Mouse (Mus musculus): Measurements from ENCODE around the gene Gm17555.
"Not testable (repeated sequence)": the region's sequence is repeated elsewhere in the genome, so short reads cannot be mapped to it uniquely, and the experiment has no call there.

Gene Gm17555

DNA sequence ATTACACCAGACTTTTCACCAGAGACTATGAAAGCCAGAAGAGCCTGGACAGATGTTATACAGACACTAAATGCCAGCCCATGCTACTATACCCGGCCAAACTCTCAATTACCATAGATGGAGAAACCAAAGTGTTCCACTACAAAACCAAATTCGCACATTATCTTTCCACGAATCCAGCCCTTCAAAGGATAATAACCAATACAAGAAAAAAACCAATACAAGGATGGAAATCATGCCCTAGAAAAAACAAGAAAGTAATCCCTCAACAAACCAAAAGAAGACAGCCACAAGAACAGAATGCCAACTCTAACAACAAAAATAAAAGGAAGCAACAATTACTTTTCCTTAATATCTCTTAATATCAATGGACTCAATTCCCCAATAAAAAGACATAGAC is at the start of gene Gm17555:
TSS of gene Gm17555 (plus strand) at position 301 of the 400 bp plus-strand sequence.
- DNase-seq: not testable (repeated sequence)

DNA sequence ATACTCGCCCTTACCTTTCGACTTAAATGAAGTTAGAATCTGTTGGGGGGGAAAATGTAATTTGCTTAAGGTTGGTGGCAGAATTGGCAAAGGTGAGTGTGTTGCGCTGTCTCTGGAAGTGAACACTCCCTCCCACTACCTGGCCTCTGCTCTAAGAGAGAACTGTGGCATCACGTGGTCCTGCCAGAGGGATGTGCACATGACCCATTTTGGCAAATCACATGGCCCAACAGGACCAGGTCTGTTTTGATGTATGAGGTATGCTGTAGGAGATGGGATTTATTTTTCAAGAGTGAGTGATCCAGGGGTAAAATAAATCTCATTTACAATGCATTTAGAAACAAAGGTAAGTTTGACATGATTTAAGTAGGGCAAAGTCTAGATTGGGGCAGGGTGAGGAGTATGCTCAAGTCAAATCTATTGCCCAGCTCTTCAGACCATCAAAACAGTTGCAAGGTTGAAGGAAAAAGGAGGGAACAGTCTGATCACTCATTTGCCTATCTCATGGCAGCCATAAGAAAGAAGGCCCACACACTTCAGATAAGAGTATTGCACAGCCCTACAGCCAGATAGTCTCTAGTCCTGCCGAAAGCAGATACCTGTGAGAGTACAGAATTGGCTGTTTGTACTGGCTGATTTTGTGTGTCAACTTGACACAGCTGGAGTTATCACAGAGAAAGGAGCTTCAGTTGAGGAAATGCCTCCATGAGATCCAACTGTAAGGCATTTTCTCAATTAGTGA is 49.5 kb upstream of the Gm17555 start:
- DNase-seq: no peak

DNA sequence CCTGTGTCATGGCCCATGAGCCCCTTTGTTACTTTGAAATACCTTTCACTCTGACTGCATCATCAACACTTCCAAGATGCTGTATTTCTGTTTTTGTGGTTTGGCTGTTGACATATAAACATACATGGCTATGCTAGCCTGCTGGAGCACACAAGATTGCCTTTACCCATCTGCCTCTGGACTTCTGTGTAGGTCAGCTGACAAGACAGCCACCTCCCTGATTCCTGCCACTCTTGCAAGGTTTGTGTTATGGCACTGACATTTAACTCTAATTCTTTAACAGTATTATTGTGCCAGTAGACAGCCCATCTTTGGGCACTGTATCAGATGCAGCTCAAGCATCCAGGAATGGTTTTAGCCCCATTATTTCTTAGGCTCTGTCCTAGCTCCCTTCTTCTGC is 48.6 kb upstream of the Gm17555 start:
- DNase-seq: no peak

DNA sequence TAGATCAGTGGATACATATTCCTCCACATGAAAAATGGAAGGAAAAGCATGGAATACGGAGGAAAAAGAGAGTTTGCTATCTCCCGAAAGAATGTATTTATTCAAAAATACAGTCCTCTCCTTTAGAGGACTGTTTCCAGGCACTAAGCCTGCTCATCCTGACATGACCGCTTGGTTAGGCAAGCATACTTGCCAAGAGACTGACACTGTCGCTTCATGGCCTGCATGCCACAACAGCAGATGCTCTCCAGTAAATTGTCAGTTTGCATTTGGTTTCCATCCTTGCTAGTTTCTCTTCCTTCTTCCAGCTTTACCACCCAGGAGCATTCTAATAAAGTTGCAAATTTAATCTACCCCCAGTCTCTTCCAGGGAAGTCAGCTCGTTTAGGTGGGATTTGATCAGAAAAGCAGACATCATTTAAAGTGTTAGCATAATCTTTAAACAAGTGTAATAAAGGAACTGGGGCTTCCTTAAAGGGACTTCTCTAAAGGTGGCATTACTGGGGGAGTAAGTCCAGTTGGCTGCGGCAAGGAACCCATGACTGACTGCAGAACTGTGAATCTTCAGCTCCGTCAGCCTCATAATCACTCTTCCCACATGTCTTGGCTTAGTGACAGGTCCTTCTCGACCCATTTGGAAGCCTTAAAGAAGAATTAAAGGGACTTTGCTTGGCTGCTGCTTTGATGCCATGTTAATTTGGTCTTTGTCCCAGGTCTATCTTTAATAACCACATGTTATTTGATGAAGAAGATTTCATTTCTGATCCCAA is 47.9 kb upstream of the Gm17555 start:
- DNase-seq: no peak

DNA sequence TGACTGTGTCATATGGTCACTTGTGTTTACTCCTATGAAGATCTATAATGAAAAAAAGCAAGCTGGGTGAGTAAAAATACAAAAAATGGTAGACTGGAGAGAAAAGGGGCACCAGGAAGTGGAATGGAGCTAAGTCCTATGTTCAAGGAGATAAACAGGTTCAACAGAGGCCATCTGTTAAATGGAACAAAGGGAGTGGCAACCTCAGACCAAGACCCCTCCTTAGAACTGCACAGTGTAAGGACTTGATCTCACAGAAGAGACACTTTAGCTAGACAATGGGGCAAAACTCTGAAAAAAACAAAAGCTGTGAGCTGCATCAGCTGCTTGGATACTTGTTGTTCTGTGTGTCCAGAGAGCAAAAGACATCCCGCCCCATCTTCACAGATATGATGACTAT is 43.5 kb upstream of the Gm17555 start:
- DNase-seq: no peak

DNA sequence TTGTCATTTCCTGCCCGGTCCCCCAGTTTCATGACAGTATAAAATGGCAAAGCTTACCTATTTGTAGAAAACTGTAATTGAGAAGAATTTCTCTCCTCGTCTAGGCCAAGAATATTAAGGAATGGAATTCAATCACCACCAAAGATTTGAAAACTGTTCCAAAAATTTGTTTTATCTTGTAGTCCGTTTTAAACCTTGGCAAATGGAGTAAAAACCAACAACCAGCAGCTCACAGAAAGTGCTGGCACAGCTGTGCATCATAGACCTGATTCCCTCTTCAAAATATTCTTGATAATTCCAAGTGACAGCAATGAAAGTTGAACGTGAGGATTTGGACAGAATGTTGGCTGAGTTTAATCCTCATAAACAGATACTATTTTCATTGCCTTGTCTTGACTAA is 23.6 kb upstream of the Gm17555 start:
- no peak for DNase-seq

DNA sequence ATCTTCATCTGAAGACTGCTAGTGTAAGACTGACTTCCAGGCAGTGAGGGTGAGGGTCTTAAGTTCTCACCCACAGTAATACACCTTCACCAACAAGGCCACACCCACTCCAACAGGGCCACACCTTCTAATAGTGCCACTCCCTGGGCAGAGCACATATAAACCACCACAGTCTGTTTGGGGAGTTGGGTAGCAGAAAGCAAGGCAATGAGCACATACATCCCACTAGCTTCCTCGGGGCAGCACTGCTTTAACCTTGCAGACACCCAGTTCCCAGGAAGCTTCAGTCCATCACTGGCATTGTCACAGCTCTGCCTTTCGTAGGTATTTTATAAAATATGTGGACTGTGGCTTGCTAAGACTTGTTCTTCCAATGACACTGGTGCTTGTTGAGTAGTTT is 22.8 kb upstream of the Gm17555 start:
- no peak for DNase-seq

DNA sequence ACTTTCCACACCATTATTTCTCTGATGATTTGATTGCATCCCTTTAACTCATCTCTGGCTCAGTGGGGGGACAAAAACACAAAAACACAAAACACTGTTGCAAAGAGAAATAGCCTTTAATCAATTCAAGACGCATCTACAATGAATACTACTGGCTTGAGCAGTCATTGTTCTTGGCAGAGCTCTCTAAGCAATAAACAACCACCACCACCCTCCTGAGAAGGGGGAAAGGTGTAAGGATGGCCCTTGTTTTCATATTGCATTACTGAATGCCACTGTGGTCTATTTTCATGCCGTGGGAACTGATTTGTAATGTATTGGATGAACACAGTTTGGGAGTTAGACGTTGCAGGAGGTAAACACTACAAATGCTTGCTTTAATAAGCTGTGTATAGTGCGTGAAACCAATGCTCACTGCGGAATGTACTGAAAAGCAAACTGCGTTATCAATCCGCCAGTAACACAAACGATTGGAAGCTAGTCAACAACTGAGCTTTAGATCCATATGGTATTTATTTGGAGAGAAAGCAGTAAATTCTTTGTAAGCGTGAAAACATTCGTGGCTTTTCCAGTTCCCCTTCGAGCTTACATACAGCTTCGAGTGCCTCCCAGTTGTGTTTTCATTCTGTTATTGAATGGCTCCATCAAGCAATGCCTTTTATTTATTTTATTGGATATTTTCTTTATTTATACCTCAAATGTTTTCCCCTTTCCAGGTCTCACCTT is 19.1 kb upstream of the Gm17555 start:
- DNase-seq: no peak

DNA sequence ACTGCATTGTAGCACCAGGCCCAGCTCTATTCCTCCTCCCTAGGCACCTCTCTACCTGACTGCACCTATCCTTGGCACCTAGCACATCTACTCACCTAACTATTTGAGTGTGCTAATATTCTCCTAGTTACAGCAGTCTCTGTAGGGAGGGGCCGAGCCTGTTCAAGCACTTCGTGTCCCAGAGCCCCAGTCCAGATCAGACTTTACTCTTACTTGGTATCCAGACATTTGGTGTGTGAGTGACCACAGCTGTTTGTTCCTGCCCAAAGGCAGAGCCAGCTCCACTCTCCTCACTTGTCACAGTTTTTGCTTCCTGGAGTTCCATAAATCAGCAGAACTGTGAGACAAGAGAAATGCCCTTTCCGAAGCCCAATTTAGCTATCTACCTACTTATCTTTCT is 15.9 kb upstream of the Gm17555 start:
- no peak for DNase-seq

DNA sequence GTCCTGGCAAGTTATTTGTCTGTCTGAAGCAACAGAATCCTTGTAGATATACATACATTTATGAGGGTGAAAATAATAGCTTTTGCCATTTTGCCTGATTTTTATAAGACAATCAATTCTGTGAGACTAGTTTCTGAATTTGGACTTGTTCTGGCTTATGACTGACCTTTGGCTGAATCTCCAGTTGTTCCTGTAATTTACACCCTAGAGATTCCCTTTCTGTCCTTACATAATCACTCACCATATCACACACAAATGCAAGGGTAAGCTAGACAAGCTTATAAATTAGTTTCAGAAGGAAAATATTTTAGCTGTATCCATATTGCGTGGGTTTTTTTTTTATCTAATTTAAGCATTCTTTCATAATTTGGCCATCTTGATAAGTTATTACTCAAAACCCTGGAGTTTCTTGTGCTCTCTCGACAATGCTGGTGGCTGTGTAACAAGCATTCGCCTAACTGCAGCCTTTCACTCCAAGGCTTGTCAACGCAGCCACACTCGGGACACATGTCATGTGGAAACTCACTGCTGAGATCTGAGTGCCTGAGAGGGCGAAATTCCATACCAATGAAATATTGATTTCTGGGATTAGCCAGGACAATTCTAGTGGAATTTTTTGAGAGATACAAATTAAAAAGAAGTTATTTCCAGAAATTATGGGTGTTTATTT is 3.8 kb upstream of the Gm17555 start:
- no peak for DNase-seq

DNA sequence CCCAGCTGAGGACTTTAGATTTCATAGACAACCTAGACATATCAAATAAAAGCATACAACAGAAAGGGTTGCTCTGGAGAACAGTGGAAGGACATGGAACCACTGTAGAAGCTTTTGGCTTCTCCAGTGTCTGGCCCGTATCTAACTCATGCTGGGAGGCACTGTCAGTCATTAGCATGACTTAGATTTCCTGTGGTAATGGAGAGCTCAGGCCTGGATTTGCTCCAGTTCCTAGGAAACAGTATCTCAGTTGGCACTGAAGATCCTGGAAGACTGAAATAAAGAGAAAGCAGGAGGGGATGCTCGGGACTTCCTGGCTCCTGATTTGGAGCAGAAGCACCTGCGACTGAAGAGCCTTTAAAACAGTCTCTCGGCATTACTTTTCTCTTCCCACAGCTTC is 12.7 kb downstream of the Gm17555 start:
- DNase-seq: peak; percentile 8 to 30

DNA sequence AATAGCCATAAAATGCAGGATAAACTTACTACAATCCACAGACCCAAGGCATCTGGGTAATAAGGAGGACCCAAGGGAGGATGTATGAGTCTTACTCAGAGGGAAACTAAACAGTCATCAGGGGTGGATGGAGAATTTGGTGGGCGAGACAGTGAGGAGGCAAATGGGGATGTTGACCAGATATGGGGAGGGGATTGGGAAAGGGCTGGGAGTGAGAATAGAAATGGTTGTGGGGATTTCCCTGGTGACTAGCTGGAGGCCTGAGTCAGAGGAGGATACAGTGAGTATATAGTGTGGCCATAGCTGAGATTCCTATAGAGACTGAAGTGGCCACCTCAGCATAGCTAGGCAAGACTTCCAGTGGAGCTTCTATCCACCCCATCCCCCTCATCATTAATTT is 16.8 kb downstream of the Gm17555 start:
- DNase-seq: no peak

DNA sequence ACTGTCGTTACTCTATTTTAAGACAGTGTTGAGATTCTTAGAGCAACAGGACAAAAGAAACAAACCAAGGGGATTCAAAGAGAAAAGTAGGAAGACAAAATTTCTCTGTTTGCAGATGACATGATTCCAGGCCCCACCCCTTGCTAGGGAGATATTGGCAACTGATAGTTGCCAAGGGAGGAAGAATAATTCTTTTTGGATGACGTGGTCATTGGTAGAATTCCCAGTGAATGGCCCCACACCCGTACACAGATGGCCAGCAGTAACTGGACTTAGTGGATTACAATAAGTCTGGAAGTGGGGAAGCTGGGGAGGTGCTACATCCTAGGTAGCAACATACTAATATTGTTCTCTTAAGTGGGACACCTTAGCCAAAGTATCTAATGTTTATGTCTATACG is 22.0 kb downstream of the Gm17555 start:
- DNase-seq: peak in 1 of 2 experiments; percentile 10

DNA sequence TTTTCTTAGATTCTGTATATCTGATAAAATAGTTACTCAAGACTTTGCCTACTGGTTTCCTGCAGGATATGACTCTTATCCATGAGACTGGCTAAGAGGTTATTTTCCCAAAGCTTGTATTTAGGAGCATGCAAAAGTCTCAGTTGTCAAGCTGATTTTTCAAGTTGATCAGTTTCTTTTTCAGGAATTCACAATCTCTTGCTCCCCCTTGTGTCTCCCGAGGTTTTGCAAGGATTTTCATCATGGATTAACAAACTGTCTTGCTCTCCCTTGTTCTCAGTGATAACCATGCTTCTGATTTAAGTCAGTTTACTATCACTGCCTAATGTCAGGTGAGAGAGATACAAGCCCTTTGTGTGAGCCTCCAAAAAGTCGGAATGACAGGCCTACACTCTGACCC is 30.5 kb downstream of the Gm17555 start:
- DNase-seq: peak in 1 of 2 experiments; percentile 12

DNA sequence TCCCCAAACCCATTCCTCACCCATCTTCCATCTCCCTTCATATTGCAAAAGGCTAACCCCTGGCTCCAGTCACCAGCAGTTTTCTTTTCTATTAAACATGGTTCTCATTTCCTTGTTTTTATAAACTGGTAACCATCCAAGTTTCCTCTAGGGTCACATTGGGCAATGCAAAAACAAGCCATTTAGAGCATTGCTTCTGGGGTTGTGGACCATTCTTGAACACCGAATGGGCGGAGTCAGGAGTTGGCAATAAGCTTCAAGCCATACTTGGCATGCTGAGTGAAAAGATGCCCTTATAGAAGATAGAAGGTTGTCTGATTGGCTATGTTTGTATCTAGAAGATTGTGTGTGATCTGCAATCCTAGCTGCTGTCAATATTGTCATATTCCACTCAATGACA is 33.6 kb downstream of the Gm17555 start:
- no peak for DNase-seq

DNA sequence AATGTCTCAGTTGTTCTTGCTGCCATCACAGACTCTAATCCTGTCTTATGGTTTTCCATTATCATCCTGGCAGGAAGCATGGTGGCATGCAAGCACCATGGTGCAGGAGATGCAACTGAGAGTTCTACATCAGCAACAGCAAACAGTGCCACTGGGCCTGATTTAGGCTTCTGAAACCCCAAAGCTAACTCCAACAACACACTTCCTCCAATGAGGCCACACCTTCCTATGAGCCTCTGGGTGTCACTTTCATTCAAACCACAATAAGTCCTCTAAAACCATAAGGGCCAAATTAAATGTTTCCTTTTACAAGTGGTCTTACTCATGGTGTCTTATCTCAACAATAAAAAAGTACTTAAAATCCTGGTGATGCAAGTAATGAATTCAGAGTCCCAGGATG is 37.3 kb downstream of the Gm17555 start:
- no peak for DNase-seq

Measured in cerebellum, postnatal 25 days (tissue).